19 mouse cellular contexts compared by ENCODE assay signal in the genomic region with DNA sequence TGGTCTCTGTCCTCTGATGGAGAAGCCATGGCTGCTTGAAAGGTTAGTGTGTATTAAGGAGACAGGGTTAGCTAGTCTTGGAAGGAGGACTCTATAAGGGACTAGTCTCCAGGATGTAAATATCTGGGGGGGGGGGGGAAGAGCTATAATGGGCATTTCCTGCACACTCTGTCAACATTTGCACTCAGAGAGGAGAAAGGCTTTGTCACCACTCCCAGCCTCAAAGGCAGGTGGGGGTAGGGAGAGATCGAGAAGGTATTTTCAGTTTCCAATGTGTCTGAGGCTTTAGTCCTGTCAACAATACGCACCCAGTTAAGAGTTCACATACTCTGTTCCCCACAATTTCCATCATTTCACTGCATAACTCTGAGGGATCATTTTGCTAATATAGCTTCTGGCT. TPM values are rescaled to one million over a fixed set of nuclear protein-coding genes. Genes with fewer than 3 reads are reported as not detected.
A peak's percentile ranks its signal among the peaks of the same experiment; 100 is the strongest.
DNase-seq lines count a peak whose midpoint lies in the region; ATAC-seq and TF ChIP-seq lines count a peak whose summit lies in the region.
"Had no signal": no experiment of that assay in that cellular context is flagged by ENCODE, and none has a peak within 500 bp of the region (broad histone marks: within the 10 kb centered on the region; RNA-seq: fewer than 3 reads in every experiment).

No protein-coding gene starts in this region.

- H3K4me3 ChIP-seq in midbrain, embryonic 13.5 days (replicated peaks): no peak overlapping the region
- H3K4me3 ChIP-seq in midbrain, embryonic 10.5 days: no peak overlapping the region
- no peak overlapping the region for H3K4me3 ChIP-seq in embryonic facial prominence, embryonic 14.5 days (ENCODE audit: low read depth, low read length)
- no peak overlapping the region for H3K4me3 ChIP-seq in lung, postnatal 0 days (ENCODE audit: low read depth, low read length)
- H3K4me3 ChIP-seq in hindbrain, embryonic 11.5 days (ENCODE audit: low read depth, low read length): no peak overlapping the region
- H3K4me3 ChIP-seq: embryonic facial prominence, embryonic 12.5 days; forebrain, embryonic 13.5 days; heart, embryonic 12.5 days; heart, embryonic 15.5 days; intestine, embryonic 15.5 days had no signal

- H3K9ac ChIP-seq in midbrain, embryonic 13.5 days (replicated peaks): no peak overlapping the region
- no peak overlapping the region for H3K9ac ChIP-seq in embryonic facial prominence, embryonic 14.5 days (ENCODE audit: low read depth, low read length)
- H3K9ac ChIP-seq in lung, postnatal 0 days (replicated peaks; ENCODE audit: low read depth): no peak overlapping the region
- no peak overlapping the region for H3K9ac ChIP-seq in hindbrain, embryonic 11.5 days (ENCODE audit: low read depth, low read length)
- H3K9ac ChIP-seq: embryonic facial prominence, embryonic 12.5 days; forebrain, embryonic 13.5 days; heart, embryonic 12.5 days; heart, embryonic 15.5 days; intestine, embryonic 15.5 days had no signal

- H3K36me3 ChIP-seq in midbrain, embryonic 13.5 days: no peaks in the 10 kb centered on the region
- H3K36me3 ChIP-seq in midbrain, embryonic 10.5 days: no peaks in the 10 kb centered on the region
- no peaks in the 10 kb centered on the region for H3K36me3 ChIP-seq in embryonic facial prominence, embryonic 14.5 days (ENCODE audit: control insufficient read depth, insufficient read depth, low read length)
- H3K36me3 ChIP-seq in lung, postnatal 0 days (ENCODE audit: insufficient read depth, low read length): no peaks in the 10 kb centered on the region
- H3K36me3 ChIP-seq in hindbrain, embryonic 11.5 days (ENCODE audit: control insufficient read depth, insufficient read depth, low read length): no peaks in the 10 kb centered on the region
- H3K36me3 ChIP-seq: embryonic facial prominence, embryonic 12.5 days; forebrain, embryonic 10.5 days; heart, embryonic 12.5 days; heart, embryonic 15.5 days; hindbrain, embryonic 10.5 days; intestine, embryonic 15.5 days had no signal

- H3K4me1 ChIP-seq in midbrain, embryonic 13.5 days (replicated peaks): peaks cover 5% of the 10 kb centered on the region; the same call in 1 of the 2 replicates
- H3K4me1 ChIP-seq in midbrain, embryonic 10.5 days: peaks cover 11% of the 10 kb centered on the region
- H3K4me1 ChIP-seq in embryonic facial prominence, embryonic 14.5 days (ENCODE audit: control insufficient read depth, insufficient read depth, low read length): peaks cover 11% of the 10 kb centered on the region; the same call in 1 of the 2 replicates
- H3K4me1 ChIP-seq in lung, postnatal 0 days (ENCODE audit: insufficient read depth, low read depth, low read length): no peaks in the 10 kb centered on the region
- no peaks in the 10 kb centered on the region for H3K4me1 ChIP-seq in hindbrain, embryonic 11.5 days (replicated peaks; ENCODE audit: control insufficient read depth, insufficient read depth, low read length)
- H3K4me1 ChIP-seq: heart, embryonic 15.5 days; intestine, embryonic 15.5 days had no signal

- H3K27ac ChIP-seq in midbrain, embryonic 13.5 days: no peak overlapping the region
- no peak overlapping the region for H3K27ac ChIP-seq in midbrain, embryonic 10.5 days (replicated peaks)
- H3K27ac ChIP-seq in embryonic facial prominence, embryonic 14.5 days (replicated peaks; ENCODE audit: low read depth, low read length): 0 out of 2 replicates have a peak overlapping the region, but pooled peaks have one; percentile 2
- H3K27ac ChIP-seq in lung, postnatal 0 days (ENCODE audit: low read length): no peak overlapping the region
- H3K27ac ChIP-seq in hindbrain, embryonic 11.5 days (ENCODE audit: low read depth, low read length): no peak overlapping the region
- H3K27ac ChIP-seq: embryonic facial prominence, embryonic 12.5 days; forebrain, embryonic 13.5 days; heart, embryonic 15.5 days; hindbrain, postnatal 0 days; intestine, embryonic 15.5 days had no signal

- no peak for DNase-seq in midbrain, embryonic 10.5 days (ENCODE audit: low spot score)
- DNase-seq in embryonic facial prominence, embryonic 14.5 days (ENCODE audit: low spot score): no peak
- DNase-seq in naive thymus-derived CD4-positive, alpha-beta T cell, adult 2 months (ENCODE audit: low read depth): peak; percentile 52
- no peak for DNase-seq in lung, postnatal 0 days (ENCODE audit: low spot score)
- DNase-seq in hindbrain, embryonic 11.5 days (ENCODE audit: low spot score): no peak
- DNase-seq in ovary, adult 18-20 months (ENCODE audit: low spot score): no peak
- DNase-seq: gastrocnemius, postnatal 10 days; gastrocnemius, postnatal 36 days; heart, postnatal 36 days had no signal

- H3K4me2 ChIP-seq in midbrain, embryonic 13.5 days (replicated peaks): no peak overlapping the region
- H3K4me2 ChIP-seq in embryonic facial prominence, embryonic 14.5 days (ENCODE audit: low read depth, low read length): no peak overlapping the region
- no peak overlapping the region for H3K4me2 ChIP-seq in lung, postnatal 0 days (replicated peaks; ENCODE audit: low read depth, low read length)
- H3K4me2 ChIP-seq in hindbrain, embryonic 11.5 days (replicated peaks; ENCODE audit: low read depth, low read length): no peak overlapping the region

- ATAC-seq in midbrain, embryonic 13.5 days: 0 out of 2 replicates have a peak, but pooled peaks have one; percentile 21
- ATAC-seq in CD4-positive, CD25-positive, alpha-beta regulatory T cell, adult 4 months: peak; percentile 60
- peak; percentile 51; the same call in 1 of the 2 replicates for ATAC-seq in embryonic facial prominence, embryonic 14.5 days (ENCODE audit: low read depth)
- no peak for ATAC-seq in lung, postnatal 0 days
- no peak for ATAC-seq in hindbrain, embryonic 11.5 days (ENCODE audit: low FRiP score)

- H3K27me3 ChIP-seq in midbrain, embryonic 13.5 days: no peaks in the 10 kb centered on the region
- H3K27me3 ChIP-seq in midbrain, embryonic 10.5 days (ENCODE audit: low read depth, poor library complexity, severe bottlenecking): no peaks in the 10 kb centered on the region
- H3K27me3 ChIP-seq in embryonic facial prominence, embryonic 14.5 days (replicated peaks; ENCODE audit: control insufficient read depth, insufficient read depth, low read length): no peaks in the 10 kb centered on the region
- H3K27me3 ChIP-seq in lung, postnatal 0 days (replicated peaks; ENCODE audit: insufficient read depth, low read length): no peaks in the 10 kb centered on the region
- H3K27me3 ChIP-seq in hindbrain, embryonic 11.5 days (ENCODE audit: control insufficient read depth, insufficient read depth, low read length): no peaks in the 10 kb centered on the region
- H3K27me3 ChIP-seq: embryonic facial prominence, embryonic 12.5 days; forebrain, embryonic 13.5 days; heart, embryonic 12.5 days; intestine, embryonic 15.5 days had no signal

- TF ChIP-seq CTCF in lung, postnatal 0 days (IDR thresholded peaks at IDR 0.05): no peak

- 87% methylated on average over 2 of the region's 2 CpGs for WGBS in midbrain, embryonic 13.5 days
- 90% methylated on average over 2 of the region's 2 CpGs for WGBS in midbrain, embryonic 10.5 days
- 63% methylated on average over 2 of the region's 2 CpGs for WGBS in embryonic facial prominence, embryonic 14.5 days
- WGBS in lung, postnatal 0 days: 54% methylated on average over 2 of the region's 2 CpGs
- 86% methylated on average over 2 of the region's 2 CpGs for WGBS in hindbrain, embryonic 11.5 days

- H3K9me3 ChIP-seq in midbrain, embryonic 13.5 days: no peaks in the 10 kb centered on the region
- no peaks in the 10 kb centered on the region for H3K9me3 ChIP-seq in midbrain, embryonic 10.5 days (replicated peaks)
- H3K9me3 ChIP-seq in embryonic facial prominence, embryonic 14.5 days (ENCODE audit: control insufficient read depth, low read length): no peaks in the 10 kb centered on the region
- no peaks in the 10 kb centered on the region for H3K9me3 ChIP-seq in lung, postnatal 0 days (ENCODE audit: low read length)
- no peaks in the 10 kb centered on the region for H3K9me3 ChIP-seq in hindbrain, embryonic 11.5 days (ENCODE audit: control insufficient read depth, low read length)
- H3K9me3 ChIP-seq: embryonic facial prominence, embryonic 12.5 days; forebrain, embryonic 10.5 days; forebrain, embryonic 13.5 days; heart, embryonic 12.5 days; heart, embryonic 15.5 days; hindbrain, embryonic 10.5 days; intestine, embryonic 15.5 days had no signal

- TF ChIP-seq EP300 in lung, postnatal 0 days (IDR thresholded peaks at IDR 0.05): no peak

RNA-seq across cellular contexts. Expression of gene 4932438A13Rik, which starts 28.1 kb away (rescaled TPM):
- 57.1 and 60.4 TPM in 2 replicates for polyA plus RNA-seq in midbrain, embryonic 13.5 days (2015; fragmentation: Nextera tagmentation; extraction: Ambion mirVana)
- 31.2 and 35.6 TPM in 2 replicates for polyA plus RNA-seq in midbrain, embryonic 10.5 days (2016; fragmentation: Nextera tagmentation; extraction: Ambion mirVana)
- 10 to 100 TPM; 64.8 to 77.8 TPM for polyA plus RNA-seq in CD4-positive, CD25-positive, alpha-beta regulatory T cell, adult 4 months (2017; shearing (Covaris generic))
- polyA plus RNA-seq in embryonic facial prominence, embryonic 14.5 days (2014; fragmentation: Nextera tagmentation; extraction: Ambion mirVana): 61.5 and 68.4 TPM in 2 replicates
- 28.8 and 32.2 TPM in 2 replicates for polyA plus RNA-seq in lung, postnatal 0 days (2015; fragmentation: Nextera tagmentation; extraction: Ambion mirVana)
- 45.7 and 62.4 TPM in 2 replicates for polyA plus RNA-seq in hindbrain, embryonic 11.5 days (2014; fragmentation: Nextera tagmentation; extraction: Ambion mirVana)

Comparison
In these comparisons a context has a peak if more than half of its experiments do, and no peak if none do; other contexts are left out.
1. ATAC-seq: peak in midbrain, embryonic 13.5 days (single experiment), CD4-positive, CD25-positive, alpha-beta regulatory T cell, adult 4 months (single experiment) and embryonic facial prominence, embryonic 14.5 days (single experiment); none in lung, postnatal 0 days (single experiment) and hindbrain, embryonic 11.5 days (single experiment).